ENCODE assay signal across 1 mouse cellular context in the genomic region with DNA sequence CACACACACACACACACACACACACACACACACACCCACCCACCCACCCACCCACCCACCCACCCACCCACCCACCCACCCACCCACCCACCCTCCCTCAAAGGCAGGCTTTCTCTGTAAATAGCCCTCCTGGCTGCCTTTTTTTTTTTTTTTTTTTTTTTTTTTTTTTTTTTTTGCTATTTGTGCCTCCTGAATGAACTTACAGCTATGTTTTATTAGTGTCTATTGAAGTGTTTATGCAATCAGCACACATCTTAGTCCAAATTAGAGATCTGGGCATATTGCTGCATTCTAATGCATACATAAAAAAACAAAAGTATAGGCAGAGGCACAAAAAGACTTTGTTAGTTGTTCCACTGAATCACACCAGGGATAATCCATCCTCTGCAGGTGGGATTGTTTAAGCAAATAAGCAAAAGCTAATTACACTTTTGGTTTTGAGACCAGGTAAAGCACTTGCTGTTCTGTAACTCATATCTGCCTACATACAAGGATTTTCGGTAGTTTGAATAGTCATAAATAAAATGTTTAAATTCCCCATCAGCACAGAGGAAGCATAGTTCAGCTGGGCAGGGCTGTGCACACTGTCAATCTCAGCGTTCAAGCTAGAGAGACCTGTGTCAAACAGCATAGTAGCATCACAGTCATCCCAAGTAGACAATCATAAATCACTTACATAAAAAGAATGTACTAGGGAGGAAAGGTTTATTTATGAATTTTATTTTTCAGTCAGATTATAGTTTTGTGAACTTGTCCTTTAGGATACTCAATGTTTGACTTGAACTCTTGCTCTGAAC.
TF ChIP-seq lines count a peak whose summit lies in the region.

No protein-coding gene starts in this region.

TF ChIP-seq in CH12.LX, 34 proteins besides CTCF, POLR2A, EP300 and RAD21:
- TF ChIP-seq ELF1 (IDR thresholded peaks at IDR 0.05; ENCODE audit: low read depth, low read length) (no peak), SIN3A (IDR thresholded peaks at IDR 0.05; ENCODE audit: low read length) (no peak), PAX5 (IDR thresholded peaks at IDR 0.05; ENCODE audit: low read length) (no peak), ZMIZ1 (IDR thresholded peaks at IDR 0.05; ENCODE audit: low read depth, low read length) (0 out of 2 replicates have a peak, but pooled peaks have one; percentile 38), GABPA (IDR thresholded peaks at IDR 0.05; ENCODE audit: insufficient replicate concordance, low read depth, low read length) (no peak), IRF4 (IDR thresholded peaks at IDR 0.05; ENCODE audit: low read depth, low read length) (no peak), MAZ (IDR thresholded peaks at IDR 0.05; ENCODE audit: low read depth, low read length) (no peak), CHD2 (IDR thresholded peaks at IDR 0.05; ENCODE audit: low read length) (no peak), TCF12 (IDR thresholded peaks at IDR 0.05; ENCODE audit: low read depth, low read length) (no peak), POLR2AphosphoS2 (IDR thresholded peaks at IDR 0.05; ENCODE audit: low read depth, low read length) (peak; percentile 31; the same call in 1 of the 2 replicates), JUN (IDR thresholded peaks at IDR 0.05; ENCODE audit: insufficient read depth, low read depth, low read length) (no peak)
